Mouse (Mus musculus) lung, embryonic 16.5 days (tissue): Measurements from ENCODE around the gene Aasdhppt. TPM values are rescaled to one million over a fixed set of nuclear protein-coding genes. Genes with fewer than 3 reads are reported as not detected.

ENCODE experiments used
- ATAC-seq: fragments of 200-750 bp; cut with Nextera tagmentation; 2 replicates; pipeline ENCODE4 v1.8.0; 2017; ENCODE audit warnings: low read depth, mild to moderate bottlenecking, moderate library complexity
- H3K27ac ChIP-seq: fragments of 300-500 bp; sonication (generic); 2 replicates; pipeline ENCODE4 v1.5.1; 2014; ENCODE audit warnings: mild to moderate bottlenecking, control low read depth, low read length
- H3K27me3 ChIP-seq: fragments of 300-500 bp; sonication (generic); 2 replicates; pipeline ENCODE4 v1.6.1; 2014; ENCODE audit warnings: low read depth, low read length, mixed read lengths; ENCODE audit not compliant: control insufficient read depth, insufficient read depth
- H3K36me3 ChIP-seq: fragments of 300-500 bp; sonication (generic); 2 replicates; pipeline ENCODE4 v1.6.1; 2014; ENCODE audit warnings: low read length; ENCODE audit not compliant: control insufficient read depth, insufficient read depth
- H3K4me1 ChIP-seq: fragments of 300-500 bp; sonication (generic); replicated peaks from 2 replicates; pipeline ENCODE4 v1.6.1; 2014; ENCODE audit warnings: low read length, mixed read lengths; ENCODE audit not compliant: control insufficient read depth, insufficient read depth
- H3K4me2 ChIP-seq: fragments of 300-500 bp; sonication (generic); 2 replicates; pipeline ENCODE4 v1.6.1; 2014; ENCODE audit warnings: low read depth, low read length, control low read depth
- H3K4me3 ChIP-seq: fragments of 300-500 bp; sonication (generic); 2 replicates; pipeline ENCODE4 v1.5.1; 2014; ENCODE audit warnings: mild to moderate bottlenecking, low read length, control low read depth
- H3K9ac ChIP-seq: fragments of 300-500 bp; sonication (generic); 2 replicates; pipeline ENCODE4 v1.6.1; 2014; ENCODE audit warnings: low read length, control low read depth
- H3K9me3 ChIP-seq: fragments of 300-500 bp; sonication (generic); 2 replicates; pipeline ENCODE4 v1.6.1; 2016; ENCODE audit warnings: low read length; ENCODE audit not compliant: control insufficient read depth
- WGBS: fragments of 180-500 bp; shearing (Covaris S2); extraction: QIAGEN DNeasy Blood & Tissue Kit; methylation state at CpG from one replicate; pipeline ENCODE4 v1.1.7; 2014; 5-methylcytosine and 5-hydroxymethylcytosine counted together
- microRNA-seq: library from miRNA; unstranded; fragments of <30 nt; microRNA quantifications from one replicate; pipeline ENCODE4, GENCODE M21; 2016
- polyA plus RNA-seq: library from polyadenylated mRNA; unstranded; fragments of >200 nt; fragmentation: Nextera tagmentation; extraction: Ambion mirVana; gene quantifications from 2 replicates; pipeline ENCODE4 v1.2.1, GENCODE M21; 2015

The Aasdhppt gene
- polyA plus RNA-seq, 1 experiment from 2014 or later, result 32.9 TPM

GRCm38 (mm10) chr9:4300466-4300865 lies 8.8 kb downstream of the Aasdhppt start:
- ATAC-seq, result no peak
- Histone ChIP-seq H3K4me3 (no peak overlapping the region), H3K27me3 (no peaks in the 10 kb centered on the region), H3K27ac (no peak overlapping the region), H3K36me3 (peaks cover 8% of the 10 kb centered on the region; the same call in 1 of the 2 replicates), H3K9me3 (no peaks in the 10 kb centered on the region), H3K9ac (no peak overlapping the region), H3K4me1 (no peaks in the 10 kb centered on the region), H3K4me2 (no peak overlapping the region)
- WGBS, result 88% methylated on average over 2 of the region's 2 CpGs

- Histone ChIP-seq H3K9ac (no peak overlapping the region), H3K4me1 (no peaks in the 10 kb centered on the region), H3K27me3 (no peaks in the 10 kb centered on the region), H3K4me2 (no peak overlapping the region), H3K4me3 (no peak overlapping the region), H3K27ac (no peak overlapping the region), H3K36me3 (peaks cover 3% of the 10 kb centered on the region), H3K9me3 (no peaks in the 10 kb centered on the region)
- WGBS, result 46% methylated on average over 3 of the region's 3 CpGs
- no peak for ATAC-seq
These were observed 25.4 kb downstream of the Aasdhppt start for GRCm38 (mm10) chr9:4283850-4284249.

GRCm38 (mm10) chr9:4266881-4267280 lies 42.4 kb downstream of the Aasdhppt start:
- Histone ChIP-seq H3K4me3 (no peak overlapping the region), H3K27me3 (no peaks in the 10 kb centered on the region), H3K4me1 (no peaks in the 10 kb centered on the region), H3K36me3 (no peaks in the 10 kb centered on the region), H3K27ac (no peak overlapping the region), H3K4me2 (no peak overlapping the region), H3K9ac (no peak overlapping the region), H3K9me3 (no peaks in the 10 kb centered on the region)
- no peak for ATAC-seq
- 93% methylated on average over 3 of the region's 3 CpGs for WGBS

- H3K36me3 ChIP-seq, result no peaks in the 10 kb centered on the region
- H3K4me1 ChIP-seq, result no peaks in the 10 kb centered on the region
- peak overlapping the region; percentile 27 for H3K4me3 ChIP-seq
- no peak overlapping the region for H3K4me2 ChIP-seq
- no peak for ATAC-seq
- no peak overlapping the region for H3K9ac ChIP-seq
- H3K27me3 ChIP-seq, result no peaks in the 10 kb centered on the region
- WGBS, result 63% methylated on average over 12 of the region's 12 CpGs
- peaks cover 8% of the 10 kb centered on the region for H3K9me3 ChIP-seq
- H3K27ac ChIP-seq, result no peak overlapping the region
These were observed 48.6 kb downstream of the Aasdhppt start for GRCm38 (mm10) chr9:4260746-4261090.

- Histone ChIP-seq H3K27ac (no peak overlapping the region), H3K27me3 (no peaks in the 10 kb centered on the region), H3K4me2 (no peak overlapping the region), H3K36me3 (no peaks in the 10 kb centered on the region), H3K9me3 (peaks cover 8% of the 10 kb centered on the region), H3K4me3 (peak overlapping the region; percentile 27), H3K9ac (no peak overlapping the region), H3K4me1 (no peaks in the 10 kb centered on the region)
- WGBS, result 46% methylated on average over 61 of the region's 65 CpGs
- ATAC-seq, result peak; percentile 61
These were observed 49.2 kb downstream of the Aasdhppt start for GRCm38 (mm10) chr9:4259841-4260745.

- Histone ChIP-seq H3K27ac (no peak overlapping the region), H3K27me3 (no peaks in the 10 kb centered on the region), H3K4me1 (no peaks in the 10 kb centered on the region), H3K36me3 (no peaks in the 10 kb centered on the region), H3K9me3 (peaks cover 8% of the 10 kb centered on the region), H3K9ac (no peak overlapping the region), H3K4me3 (no peak overlapping the region), H3K4me2 (no peak overlapping the region)
- no peak for ATAC-seq
- WGBS, result 87% methylated on average over 10 of the region's 10 CpGs
These were observed 50.2 kb downstream of the Aasdhppt start for GRCm38 (mm10) chr9:4259074-4259473.

Small RNAs within 50 kb of the gene (microRNA-seq; reads per million reads assigned to microRNA genes)
- not detected for gene Gm22195

Other genes starting within 250 kb of the Aasdhppt start
- gene Kbtbd3, start 362 bp upstream of the Aasdhppt start, polyA plus RNA-seq, result 7.4 and 7.5 TPM in 2 replicates
- 34.0 and 35.6 TPM in 2 replicates for gene Msantd4, start 67.1 kb upstream of the Aasdhppt start, polyA plus RNA-seq